Mouse (Mus musculus) ES-E14 (cell line): ENCODE measurements at regions not wholly inside any gene's neighbourhood (a gene's known extent, or its start where the extent isn't known, plus 50 kb on each side); places are given as distances from the start of the nearest gene placed in this dataset.

ENCODE experiments used
- DNase-seq: peaks from one replicate; pipeline ENCODE4 v3.0.0-alpha.2; 2013; ENCODE audit warnings: low read depth, low spot score
- H3K27ac ChIP-seq: 2 replicates; pipeline ENCODE4 v1.5.1; 2012; ENCODE audit warnings: low read depth, mild to moderate bottlenecking, low read length, moderate library complexity, mixed read lengths; ENCODE audit not compliant: poor library complexity, insufficient read depth, severe bottlenecking
- H3K36me3 ChIP-seq: 2 replicates; pipeline ENCODE4 v1.6.1; 2012; ENCODE audit warnings: mild to moderate bottlenecking, low read length, moderate library complexity, mixed read lengths; ENCODE audit not compliant: control insufficient read depth, poor library complexity, insufficient read depth, severe bottlenecking
- H3K4me1 ChIP-seq, 2 experiments: fragments of 150-350 bp in 1 of 2; sonication (generic) in 1 of 2; 2 replicates each; pipeline ENCODE4 v1.6.1; 2012; ENCODE audit warnings: low read length in 2 of 2, mild to moderate bottlenecking in 1 of 2, mixed read lengths in 1 of 2; ENCODE audit not compliant: control insufficient read depth in 2 of 2, insufficient read depth in 2 of 2, poor library complexity in 1 of 2
- H3K4me3 ChIP-seq, 2 experiments: fragments of 150-350 bp in 1 of 2; sonication (generic) in 1 of 2; 2 replicates each; pipeline ENCODE4 v1.5.1; 2012; ENCODE audit warnings: low read length in 2 of 2, low read depth in 1 of 2, mild to moderate bottlenecking in 1 of 2, mixed read lengths in 1 of 2; ENCODE audit not compliant: insufficient read depth in 1 of 2, poor library complexity in 1 of 2, severe bottlenecking in 1 of 2
- H3K9ac ChIP-seq: 2 replicates; pipeline ENCODE4 v1.6.1; 2012; ENCODE audit warnings: low read depth, mild to moderate bottlenecking, low read length, mixed read lengths; ENCODE audit not compliant: poor library complexity, insufficient read depth, severe bottlenecking
- H3K9me3 ChIP-seq: fragments of 150-350 bp; sonication (generic); 2 replicates; pipeline ENCODE4 v1.6.1; 2012; ENCODE audit warnings: low read depth, mild to moderate bottlenecking, low read length; ENCODE audit not compliant: control insufficient read depth, insufficient read depth
- CHD2 ChIP-seq: IDR thresholded peaks from 2 replicates; pipeline ENCODE4 v1.6.1; 2014; ENCODE audit warnings: mild to moderate bottlenecking, low read depth, low read length, inconsistent platforms
- HCFC1 ChIP-seq: IDR thresholded peaks from 2 replicates; pipeline ENCODE4 v1.6.1; 2012; ENCODE audit warnings: low read length, inconsistent platforms, borderline replicate concordance; ENCODE audit not compliant: insufficient read depth
- MAFK ChIP-seq: IDR thresholded peaks from 2 replicates; pipeline ENCODE4 v1.6.1; 2014; ENCODE audit warnings: mild to moderate bottlenecking, low read depth, low read length, inconsistent platforms; ENCODE audit not compliant: insufficient read depth
- ZC3H11A ChIP-seq: IDR thresholded peaks from 2 replicates; pipeline ENCODE4 v1.6.1; 2012; ENCODE audit warnings: low read depth, mild to moderate bottlenecking, inconsistent platforms, low read length, borderline replicate concordance
- ZNF384 ChIP-seq: IDR thresholded peaks from 2 replicates; pipeline ENCODE4 v1.6.1; 2012; ENCODE audit warnings: low read depth, low read length, inconsistent platforms
- in situ Hi-C, 2 experiments: fragments of 600-800 bp; cut with MboI; formaldehyde crosslinking; loops; one replicate each; pipeline ENCODE4 v1.15.1; 2025; ENCODE audit warnings: low sequenced_read_pairs in 2 of 2, inconsistent platforms in 1 of 2; ENCODE audit not compliant: unreplicated experiment in 2 of 2

- TF ChIP-seq ZNF384 (no peak), ZC3H11A (no peak), HCFC1 (no peak), CHD2 (no peak), MAFK (no peak)
- no peak overlapping the region for H3K4me3 ChIP-seq
- no peak overlapping the region for H3K27ac ChIP-seq
- H3K9me3 ChIP-seq = no peaks in the 10 kb centered on the region
- DNase-seq = no peak
- H3K4me1 ChIP-seq = no peaks in the 10 kb centered on the region
- no peak overlapping the region for H3K9ac ChIP-seq
- no peaks in the 10 kb centered on the region for H3K36me3 ChIP-seq
- in situ Hi-C loops = no loop called here
These were observed 76.9 kb upstream of the Sox2 start for GRCm38 (mm10) chr3:34573312-34573711.

- Histone ChIP-seq H3K27ac (no peak overlapping the region), H3K9me3 (no peaks in the 10 kb centered on the region), H3K4me1 (no peaks in the 10 kb centered on the region), H3K9ac (no peak overlapping the region), H3K4me3 (no peak overlapping the region), H3K36me3 (no peaks in the 10 kb centered on the region)
- TF ChIP-seq ZC3H11A (no peak), ZNF384 (no peak)
- in situ Hi-C loops = no loop called here
- DNase-seq = no peak
These were observed 78.1 kb upstream of the Sox2 start for GRCm38 (mm10) chr3:34572081-34572480.

- Histone ChIP-seq H3K9me3 (no peaks in the 10 kb centered on the region), H3K27ac (no peak overlapping the region), H3K36me3 (no peaks in the 10 kb centered on the region), H3K4me1 (no peaks in the 10 kb centered on the region), H3K4me3 (no peak overlapping the region), H3K9ac (no peak overlapping the region)
- TF ChIP-seq HCFC1 (no peak), CHD2 (no peak), ZNF384 (no peak), ZC3H11A (no peak), MAFK (no peak)
- in situ Hi-C loops = no loop called here
- no peak for DNase-seq
These were observed 78.6 kb upstream of the Sox2 start for GRCm38 (mm10) chr3:34571630-34572029.

GRCm38 (mm10) chr3:34569998-34570397 is 80.2 kb upstream of the Sox2 start:
- Histone ChIP-seq H3K27ac (no peak overlapping the region), H3K4me1 (no peaks in the 10 kb centered on the region)

GRCm38 (mm10) chr3:34568086-34568650 is 82.0 kb upstream of the Sox2 start:
- Histone ChIP-seq H3K4me1 (no peaks in the 10 kb centered on the region), H3K4me3 (no peak overlapping the region), H3K27ac (no peak overlapping the region), H3K9ac (no peak overlapping the region), H3K36me3 (no peaks in the 10 kb centered on the region), H3K9me3 (no peaks in the 10 kb centered on the region)
- in situ Hi-C loops = no loop called here
- TF ChIP-seq MAFK (no peak), HCFC1 (no peak), CHD2 (no peak), ZNF384 (no peak), ZC3H11A (no peak)
- no peak for DNase-seq

More at GRCm38 (mm10) chr3:34569998-34570397, 80.2 kb upstream of the Sox2 start:
- DNase-seq = no peak
- no peaks in the 10 kb centered on the region for H3K36me3 ChIP-seq
- H3K9me3 ChIP-seq = no peaks in the 10 kb centered on the region
- in situ Hi-C loops = no loop called here
- TF ChIP-seq ZNF384 (no peak), MAFK (no peak), HCFC1 (no peak), ZC3H11A (no peak), CHD2 (no peak)
- no peak overlapping the region for H3K4me3 ChIP-seq
- H3K9ac ChIP-seq = no peak overlapping the region
